Mouse (Mus musculus) kidney, postnatal 0 days (tissue): ENCODE data around the gene Grm3. TPM values are rescaled to one million over a fixed set of nuclear protein-coding genes. Genes with fewer than 3 reads are reported as not detected.

Source experiments
- ATAC-seq: fragments of 200-750 bp; cut with Nextera tagmentation; replicated peaks from 2 replicates; pipeline ENCODE4 v1.8.0; 2017; ENCODE audit warnings: low read depth, moderate number of reproducible peaks, moderate TSS enrichment, moderate library complexity; ENCODE audit not compliant: low FRiP score
- DNase-seq: peaks from one replicate; pipeline ENCODE4 v3.0.0-alpha.2; 2016; ENCODE audit warnings: low spot score
- H3K27ac ChIP-seq: fragments of 300-500 bp; sonication (generic); 2 replicates; pipeline ENCODE4 v1.5.1; 2014; ENCODE audit warnings: mild to moderate bottlenecking
- H3K27me3 ChIP-seq: fragments of 300-500 bp; sonication (generic); 2 replicates; pipeline ENCODE4 v1.6.1; 2014; ENCODE audit warnings: low read length, mixed read lengths; ENCODE audit not compliant: insufficient read depth
- H3K36me3 ChIP-seq: fragments of 300-500 bp; sonication (generic); 2 replicates; pipeline ENCODE4 v1.6.1; 2014; ENCODE audit warnings: low read length, mixed read lengths; ENCODE audit not compliant: insufficient read depth
- H3K4me1 ChIP-seq: fragments of 300-500 bp; sonication (generic); replicated peaks from 2 replicates; pipeline ENCODE4 v1.6.1; 2014; ENCODE audit warnings: antibody characterized with exemption, low read length, mixed read lengths; ENCODE audit not compliant: insufficient read depth
- H3K4me2 ChIP-seq: fragments of 300-500 bp; sonication (generic); 2 replicates; pipeline ENCODE4 v1.6.1; 2014; ENCODE audit warnings: mild to moderate bottlenecking, low read length, moderate library complexity, mixed read lengths
- H3K4me3 ChIP-seq: fragments of 300-500 bp; sonication (generic); replicated peaks from 2 replicates; pipeline ENCODE4 v1.5.1; 2014; ENCODE audit warnings: low read depth, low read length
- H3K9ac ChIP-seq: fragments of 300-500 bp; sonication (generic); 2 replicates; pipeline ENCODE4 v1.6.1; 2014; ENCODE audit warnings: low read depth, low read length
- H3K9me3 ChIP-seq: fragments of 300-500 bp; sonication (generic); replicated peaks from 2 replicates; pipeline ENCODE4 v1.6.1; 2016; ENCODE audit warnings: low read length, inconsistent platforms, mixed read lengths
- CTCF ChIP-seq: IDR thresholded peaks from 2 replicates; pipeline ENCODE4 v1.5.1; 2016; ENCODE audit warnings: antibody characterized with exemption, low read depth, mild to moderate bottlenecking, moderate library complexity
- WGBS: fragments of 180-500 bp; shearing (Covaris S2); extraction: QIAGEN DNeasy Blood & Tissue Kit; methylation state at CpG from one replicate; pipeline ENCODE4 v1.1.7; 2014; 5-methylcytosine and 5-hydroxymethylcytosine counted together
- polyA plus RNA-seq: library from polyadenylated mRNA; unstranded; fragments of >200 nt; fragmentation: Nextera tagmentation; extraction: Ambion mirVana; gene quantifications from 2 replicates; pipeline ENCODE4 v1.2.1, GENCODE M21; 2015

Gene Grm3
- polyA plus RNA-seq, 1 experiment from 2014 or later, result 0.30 TPM

DNA sequence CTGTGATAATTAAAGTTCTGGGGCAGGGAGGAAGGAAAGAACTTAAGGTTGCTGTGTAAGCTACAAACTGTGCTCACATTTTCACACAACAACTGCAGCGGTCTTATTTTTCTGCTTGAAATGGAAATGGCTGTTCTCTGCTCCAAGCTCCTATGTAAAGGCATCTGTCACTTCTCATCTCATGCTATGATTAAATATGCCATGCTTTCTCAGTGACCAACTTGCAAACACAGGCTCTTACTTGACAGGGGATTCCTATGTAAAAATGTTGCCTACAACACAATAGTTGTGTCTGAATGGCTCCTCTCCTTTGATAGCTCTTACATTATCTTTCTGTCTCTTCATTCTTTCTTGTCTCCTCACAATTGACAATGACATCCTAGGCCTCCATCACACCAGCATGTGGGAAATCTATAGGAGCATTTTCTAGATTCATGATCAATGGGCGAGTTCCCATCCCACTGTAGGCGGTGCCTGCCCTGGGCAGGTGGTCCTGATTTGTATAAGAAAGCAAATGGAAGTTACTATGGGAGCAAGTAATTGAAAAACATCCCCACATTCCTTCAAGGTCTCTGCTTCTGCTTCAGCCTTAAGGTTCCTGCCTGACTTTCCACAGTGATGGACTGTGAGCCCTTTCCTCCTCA is 34.2 kb downstream of the Grm3 start:
- no peaks in the 10 kb centered on the region for H3K36me3 ChIP-seq

DNA sequence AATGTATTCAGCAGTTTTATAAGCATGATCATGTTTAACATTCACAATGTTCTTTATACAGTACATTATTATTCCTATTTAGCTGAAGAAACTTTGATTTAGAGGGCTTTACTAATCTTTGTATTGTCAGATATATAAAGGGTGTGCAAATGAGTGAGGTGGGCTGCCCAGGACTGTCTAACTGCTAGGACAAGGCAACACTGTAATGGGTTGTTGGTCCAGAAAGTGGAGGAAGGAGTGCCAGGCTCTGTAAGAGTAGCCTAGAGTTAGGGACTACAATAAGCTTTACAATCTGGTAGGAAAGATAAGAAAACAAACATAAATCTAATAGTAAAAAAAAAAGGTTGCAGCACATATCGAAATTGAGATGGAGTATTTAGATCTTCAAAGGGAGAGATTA is 34.8 kb downstream of the Grm3 start:
- no peaks in the 10 kb centered on the region for H3K4me1 ChIP-seq
- no peak for TF ChIP-seq CTCF
- no peaks in the 10 kb centered on the region for H3K27me3 ChIP-seq
- no peaks in the 10 kb centered on the region for H3K36me3 ChIP-seq
- DNase-seq, result no peak
- 11% methylated on average over 1 of the region's 1 CpGs for WGBS
- no peak overlapping the region for H3K27ac ChIP-seq
- no peak for ATAC-seq
- H3K9ac ChIP-seq, result no peak overlapping the region
- H3K4me2 ChIP-seq, result no peak overlapping the region
- H3K4me3 ChIP-seq, result no peak overlapping the region
- no peaks in the 10 kb centered on the region for H3K9me3 ChIP-seq

More for the DNA sequence above, 34.2 kb downstream of the Grm3 start:
- Histone ChIP-seq H3K9me3 (no peaks in the 10 kb centered on the region), H3K4me3 (no peak overlapping the region), H3K27me3 (no peaks in the 10 kb centered on the region), H3K4me2 (no peak overlapping the region), H3K4me1 (no peaks in the 10 kb centered on the region), H3K27ac (no peak overlapping the region), H3K9ac (no peak overlapping the region)
- ATAC-seq, result no peak
- 41% methylated on average over 3 of the region's 3 CpGs for WGBS
- TF ChIP-seq CTCF, result no peak
- no peak for DNase-seq

DNA sequence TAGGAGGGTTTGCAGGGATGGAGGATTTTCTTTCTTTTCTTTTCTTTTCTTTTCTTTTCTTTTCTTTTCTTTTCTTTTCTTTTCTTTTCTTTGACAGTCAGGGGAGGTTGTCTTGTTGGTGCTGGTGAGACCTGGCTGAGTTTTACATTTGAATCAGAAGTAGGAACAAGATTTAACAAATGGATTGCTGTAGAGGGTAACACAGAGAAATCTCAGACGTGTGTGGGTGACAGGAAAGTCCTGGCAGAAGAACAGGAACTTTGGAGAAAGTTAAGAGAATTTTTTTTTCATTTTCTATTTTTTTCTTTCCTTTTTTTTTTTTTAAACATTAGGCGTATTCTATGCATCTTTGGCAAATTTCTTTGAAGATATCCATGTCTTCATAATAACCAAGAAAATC is 41.8 kb downstream of the Grm3 start:
- Histone ChIP-seq H3K9me3 (no peaks in the 10 kb centered on the region), H3K27me3 (no peaks in the 10 kb centered on the region), H3K4me3 (no peak overlapping the region), H3K4me1 (no peaks in the 10 kb centered on the region), H3K4me2 (no peak overlapping the region), H3K9ac (no peak overlapping the region), H3K27ac (no peak overlapping the region), H3K36me3 (no peaks in the 10 kb centered on the region)
- no peak for TF ChIP-seq CTCF
- WGBS, result 56% methylated on average over 2 of the region's 2 CpGs
- DNase-seq, result no peak
- ATAC-seq, result no peak

DNA sequence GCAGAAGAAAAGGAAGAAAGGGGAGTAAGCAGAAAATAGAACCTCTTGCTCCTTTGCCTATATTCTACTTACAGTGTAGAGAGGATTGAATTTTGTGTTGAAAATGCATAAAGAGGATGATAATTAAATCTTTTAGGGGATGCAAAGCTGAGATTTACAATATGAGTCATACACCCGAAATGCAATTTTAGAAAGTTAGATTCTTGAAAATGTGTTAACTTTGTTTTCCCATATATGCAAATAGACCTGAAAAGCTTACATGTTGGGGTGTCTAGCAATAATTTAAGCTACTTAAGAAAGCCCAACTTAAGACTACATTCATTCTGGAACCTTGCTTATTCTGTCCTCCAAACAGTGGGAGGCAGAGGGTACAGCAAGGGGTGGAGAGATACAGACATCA is 56.0 kb downstream of the Grm3 start:
- no peak for TF ChIP-seq CTCF
- no peak overlapping the region for H3K27ac ChIP-seq
- H3K4me3 ChIP-seq, result no peak overlapping the region
- ATAC-seq, result no peak
- no peaks in the 10 kb centered on the region for H3K9me3 ChIP-seq
- H3K4me2 ChIP-seq, result no peak overlapping the region
- no peaks in the 10 kb centered on the region for H3K4me1 ChIP-seq
- no peak overlapping the region for H3K9ac ChIP-seq
- no peaks in the 10 kb centered on the region for H3K27me3 ChIP-seq
- H3K36me3 ChIP-seq, result no peaks in the 10 kb centered on the region
- 78% methylated on average over 1 of the region's 1 CpGs for WGBS
- DNase-seq, result no peak

DNA sequence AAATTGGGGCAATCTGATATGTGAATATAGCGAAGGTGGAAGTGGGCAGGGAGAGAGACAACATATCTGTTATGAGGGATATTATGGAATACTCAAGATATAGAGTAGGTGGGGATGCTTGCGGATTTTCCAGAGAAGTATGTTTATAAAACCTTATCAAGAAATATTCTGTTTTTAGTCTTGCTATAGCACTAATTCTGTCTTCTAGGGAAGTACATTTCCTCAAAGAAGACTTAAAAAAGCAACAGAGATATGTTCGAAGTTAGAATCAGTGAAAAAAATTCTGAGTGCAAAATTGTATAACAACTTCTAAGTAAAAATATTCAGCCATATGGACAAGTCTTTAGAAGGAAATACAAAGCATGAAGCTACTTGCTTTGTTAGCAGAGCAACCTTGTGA is 61.6 kb downstream of the Grm3 start:
- no peaks in the 10 kb centered on the region for H3K4me1 ChIP-seq
- no peak for TF ChIP-seq CTCF
- WGBS, result 83% methylated on average over 3 of the region's 3 CpGs
- no peaks in the 10 kb centered on the region for H3K36me3 ChIP-seq
- H3K4me2 ChIP-seq, result no peak overlapping the region
- no peaks in the 10 kb centered on the region for H3K27me3 ChIP-seq
- H3K4me3 ChIP-seq, result no peak overlapping the region
- DNase-seq (no peak), ATAC-seq (no peak)
- no peak overlapping the region for H3K27ac ChIP-seq
- H3K9me3 ChIP-seq, result no peaks in the 10 kb centered on the region; the same call in 1 of the 2 replicates
- H3K9ac ChIP-seq, result no peak overlapping the region

DNA sequence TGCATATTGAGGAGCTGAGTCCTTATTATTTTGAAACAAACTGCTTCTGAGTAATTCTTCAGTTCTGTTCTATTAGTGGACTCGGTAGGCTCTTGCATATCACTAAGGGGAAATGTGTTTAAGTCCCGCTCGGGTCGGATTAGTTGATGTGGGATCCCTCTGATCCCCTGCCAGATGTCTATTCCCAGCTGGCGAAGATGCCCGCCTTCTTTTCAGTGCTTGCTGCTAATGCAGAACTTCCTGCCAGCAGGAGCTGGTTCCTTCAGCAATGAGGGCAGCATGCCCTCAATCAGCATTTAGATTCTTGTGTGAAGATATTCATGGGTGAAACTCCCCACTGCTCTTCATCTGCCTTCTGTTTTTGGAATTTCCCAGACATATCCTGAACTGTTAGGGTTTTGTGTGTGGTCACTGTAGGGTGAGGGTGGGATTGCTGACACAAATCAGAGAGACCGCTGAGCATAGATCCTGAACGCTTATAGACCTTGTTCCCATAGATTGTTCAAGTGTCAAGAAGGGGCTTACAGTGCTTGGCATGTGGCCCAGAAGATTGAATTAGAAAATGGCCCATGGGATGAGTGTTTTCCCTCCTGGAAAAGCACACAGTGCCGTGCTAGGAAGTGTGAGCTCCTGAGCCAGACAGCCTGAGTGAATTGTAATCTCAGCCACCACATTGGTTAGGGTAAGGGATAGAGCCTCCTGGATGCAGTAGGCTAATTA is 62.9 kb downstream of the Grm3 start:
- H3K4me1 ChIP-seq, result no peaks in the 10 kb centered on the region
- H3K9ac ChIP-seq, result no peak overlapping the region
- no peak for TF ChIP-seq CTCF
- no peaks in the 10 kb centered on the region for H3K36me3 ChIP-seq
- DNase-seq (no peak), ATAC-seq (no peak)
- no peak overlapping the region for H3K4me2 ChIP-seq
- no peaks in the 10 kb centered on the region; the same call in 1 of the 2 replicates for H3K9me3 ChIP-seq
- H3K4me3 ChIP-seq, result no peak overlapping the region
- no peak overlapping the region for H3K27ac ChIP-seq
- no peaks in the 10 kb centered on the region for H3K27me3 ChIP-seq
- 65% methylated on average over 9 of the region's 9 CpGs for whole genome bisulfite sequencing
